Mouse (Mus musculus): ENCODE results near the gene Rbpj.

DNA sequence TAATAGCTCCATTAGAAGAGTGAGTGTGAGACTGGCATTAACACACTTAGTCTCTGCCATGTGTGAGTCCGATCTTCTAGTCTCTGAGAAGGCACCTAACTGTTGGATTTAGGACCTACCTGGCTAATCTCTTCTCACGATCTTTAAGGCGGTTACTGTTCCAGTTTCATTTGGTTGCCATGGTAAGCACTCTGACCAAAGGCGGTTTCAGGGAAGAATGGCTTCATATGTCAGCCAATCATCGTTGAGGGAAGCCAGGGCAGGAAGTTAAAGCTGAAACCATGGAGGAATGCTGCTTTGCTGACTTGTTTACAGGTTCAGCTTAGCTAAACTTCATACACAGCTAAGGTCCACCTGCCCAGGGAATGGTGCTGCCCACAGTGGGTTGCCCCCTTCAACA, 41.4 kb downstream of the Rbpj start:
- TF ChIP-seq POLR2A (IDR thresholded peaks at IDR 0.05; ENCODE audit: extremely low read depth, insufficient read depth, low read length) (no peak), CTCF (IDR thresholded peaks at IDR 0.05; ENCODE audit: low read depth, low read length) (no peak)

Measured in liver, adult 2 months (tissue).